18 mouse cellular contexts compared by ENCODE assay signal in genomic region chr6:66274737-66275136, GRCm38 (mm10).
"Had no signal": no experiment of that assay in that cellular context is flagged by ENCODE, and none has a peak within 500 bp of the region (broad histone marks: within the 10 kb centered on the region; RNA-seq: fewer than 3 reads in every experiment).

No protein-coding gene starts in this region.

- H3K4me1 ChIP-seq: kidney, embryonic 15.5 days; limb, embryonic 10.5 days; limb, embryonic 13.5 days had no signal

- H3K4me3 ChIP-seq: kidney, embryonic 15.5 days; limb, embryonic 10.5 days; limb, embryonic 13.5 days; liver, embryonic 12.5 days; liver, embryonic 15.5 days; lung, embryonic 15.5 days had no signal

- DNase-seq: kidney, adult 2 months; kidney, postnatal 10 days; kidney, postnatal 36 days; liver; lung, adult 18-20 months; lung, postnatal 10 days; lung, postnatal 36 days; midbrain, embryonic 14.5 days; thymus, adult 2 months; thymus, postnatal 14 days; thymus, postnatal 4 days had no signal

- H3K27me3 ChIP-seq: kidney, embryonic 15.5 days; limb, embryonic 13.5 days; liver, embryonic 12.5 days; liver, embryonic 15.5 days; lung, embryonic 15.5 days had no signal

- H3K9ac ChIP-seq: kidney, embryonic 15.5 days; limb, embryonic 13.5 days; liver, embryonic 12.5 days; liver, embryonic 15.5 days; lung, embryonic 15.5 days had no signal

- H3K27ac ChIP-seq: kidney, embryonic 15.5 days; limb, embryonic 10.5 days; limb, embryonic 13.5 days; liver, embryonic 12.5 days; liver, embryonic 15.5 days; lung, embryonic 15.5 days; stomach, postnatal 0 days had no signal

- H3K9me3 ChIP-seq: kidney, embryonic 15.5 days; limb, embryonic 10.5 days; limb, embryonic 13.5 days; liver, embryonic 12.5 days; liver, embryonic 15.5 days; lung, embryonic 15.5 days had no signal

- H3K36me3 ChIP-seq: kidney, embryonic 15.5 days; limb, embryonic 10.5 days; limb, embryonic 13.5 days; liver, embryonic 12.5 days; liver, embryonic 15.5 days; lung, embryonic 15.5 days had no signal

- ATAC-seq: liver, embryonic 12.5 days had no signal
